Mouse (Mus musculus): ENCODE measurements at regions not wholly inside any gene's neighbourhood (a gene's known extent, or its start where the extent isn't known, plus 50 kb on each side); places are given as distances from the start of the nearest gene placed in this dataset.

- DNase-seq, result no peak
Observed at GRCm38 (mm10) chr16:30652692-30653091, 53.2 kb downstream of the Fam43a start.

GRCm38 (mm10) chr16:30653806-30654205, 54.3 kb downstream of the Fam43a start:
- no peak for DNase-seq

GRCm38 (mm10) chr16:30654226-30654625, 54.7 kb downstream of the Fam43a start:
- no peak for DNase-seq

GRCm38 (mm10) chr16:30655798-30656221, 56.3 kb downstream of the Fam43a start:
- peak; percentile 37 for DNase-seq

GRCm38 (mm10) chr16:30656881-30657280, 57.4 kb downstream of the Fam43a start:
- no peak for DNase-seq

GRCm38 (mm10) chr16:30658921-30659320, 59.4 kb downstream of the Fam43a start:
- DNase-seq, result no peak

- no peak for DNase-seq
Observed at GRCm38 (mm10) chr16:30661086-30661977, 61.8 kb downstream of the Fam43a start.

- no peak for DNase-seq
Observed at GRCm38 (mm10) chr16:30663055-30663454, 63.5 kb downstream of the Fam43a start.

- DNase-seq, result no peak
Observed at GRCm38 (mm10) chr16:30663971-30664370, 64.4 kb downstream of the Fam43a start.

- no peak for DNase-seq
Observed at GRCm38 (mm10) chr16:30664433-30664832, 64.9 kb downstream of the Fam43a start.

GRCm38 (mm10) chr16:30665881-30666280, 66.4 kb downstream of the Fam43a start:
- no peak for DNase-seq

GRCm38 (mm10) chr16:30669883-30670282, 70.4 kb downstream of the Fam43a start:
- no peak for DNase-seq

- no peak for DNase-seq
Observed at GRCm38 (mm10) chr16:30671584-30671983, 72.1 kb downstream of the Fam43a start.

GRCm38 (mm10) chr16:30672776-30673550, 73.4 kb downstream of the Fam43a start:
- DNase-seq, result no peak

GRCm38 (mm10) chr16:30673662-30674061, 74.1 kb downstream of the Fam43a start:
- no peak for DNase-seq

- DNase-seq, result no peak
Observed at GRCm38 (mm10) chr16:30675829-30676228, 76.3 kb downstream of the Fam43a start.

- no peak for DNase-seq
Observed at GRCm38 (mm10) chr16:30677016-30677415, 77.5 kb downstream of the Fam43a start.

GRCm38 (mm10) chr16:30677896-30678707, 78.6 kb downstream of the Fam43a start:
- DNase-seq, result no peak

- DNase-seq, result no peak
Observed at GRCm38 (mm10) chr16:30678708-30679492, 79.4 kb downstream of the Fam43a start.

- DNase-seq, result no peak
Observed at GRCm38 (mm10) chr16:30679493-30679811, 79.9 kb downstream of the Fam43a start.

- no peak for DNase-seq
Observed at GRCm38 (mm10) chr16:30681421-30681820, 81.9 kb downstream of the Fam43a start.

GRCm38 (mm10) chr16:30683986-30684385, 84.5 kb downstream of the Fam43a start:
- DNase-seq, result no peak
